Mouse (Mus musculus) spleen, postnatal 36 days (tissue): ENCODE measurements around the gene Tecpr2.

Source experiments
- DNase-seq, 2 experiments: peaks; one replicate each; pipeline ENCODE4 v3.0.0; 2022; ENCODE audit warnings: low spot score in 2 of 2, mixed read lengths in 1 of 2

The Tecpr2 gene

GRCm38 (mm10) chr12:110948082-110948909, 59.2 kb downstream of the Tecpr2 start:
- no peak for DNase-seq

GRCm38 (mm10) chr12:110948910-110949201, 59.8 kb downstream of the Tecpr2 start:
- no peak for DNase-seq

DNA sequence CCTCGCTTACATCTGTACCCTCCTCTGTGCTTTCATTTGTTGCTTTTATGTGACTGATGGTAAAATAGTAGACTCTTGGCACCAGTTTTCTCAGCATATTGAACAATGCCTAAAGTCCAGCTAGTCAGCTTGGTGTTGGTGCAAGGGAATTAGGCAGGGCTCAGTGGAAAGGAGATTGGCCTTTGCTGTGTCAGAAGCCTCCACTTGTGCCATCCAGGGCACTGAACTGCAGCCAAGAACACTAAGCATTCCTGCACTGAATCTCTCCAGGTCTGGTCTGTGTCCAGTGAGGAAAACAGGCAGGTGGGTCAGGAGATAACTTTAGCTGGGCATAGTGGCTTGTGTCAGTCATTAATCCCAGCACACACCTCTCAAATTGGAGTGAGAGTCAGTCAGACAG, 60.3 kb downstream of the Tecpr2 start:
- DNase-seq: no peak

- DNase-seq: peak; percentile 60 to 71
These were observed 61.1 kb downstream of the Tecpr2 start for GRCm38 (mm10) chr12:110950151-110950550.

DNA sequence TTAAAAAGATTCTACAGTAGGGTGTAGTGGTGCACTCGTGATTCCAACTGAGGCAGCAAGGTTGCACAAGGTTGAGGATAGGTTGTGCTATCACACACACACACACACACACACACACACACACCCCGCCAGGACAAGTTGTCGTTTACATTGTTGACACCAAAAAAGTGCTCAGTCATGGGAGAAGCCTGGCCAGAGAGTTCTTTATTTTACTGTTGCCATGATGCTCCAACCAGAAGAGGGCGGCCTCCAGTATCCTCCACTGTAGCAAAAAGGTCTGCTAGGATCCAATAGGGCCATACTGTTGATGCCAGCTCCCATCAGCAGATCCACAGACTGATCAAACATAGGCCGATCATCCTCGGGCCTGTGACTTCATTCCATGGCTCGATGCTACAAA, 62.2 kb downstream of the Tecpr2 start:
- peak in 1 of 2 experiments; percentile 29 for DNase-seq

GRCm38 (mm10) chr12:110952628-110953385, 63.7 kb downstream of the Tecpr2 start:
- no peak for DNase-seq

DNA sequence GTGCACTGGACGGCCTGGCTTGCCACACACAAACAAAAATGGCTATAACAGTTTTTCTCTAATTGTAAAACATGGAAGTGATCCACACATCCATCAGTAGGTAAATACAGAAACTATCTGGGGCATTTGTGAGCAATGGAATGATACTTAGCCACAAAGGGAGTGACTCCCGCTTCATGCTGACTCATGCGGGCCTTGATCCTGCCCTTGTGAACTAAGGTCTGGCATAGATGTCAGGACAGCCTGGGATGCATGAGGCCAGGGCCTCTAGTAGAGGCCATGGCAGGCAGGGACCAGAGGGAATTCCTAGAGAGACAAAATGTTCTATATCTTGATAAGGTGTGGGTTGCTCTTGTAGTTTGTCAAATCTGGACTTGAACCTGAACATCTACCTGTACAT, 64.4 kb downstream of the Tecpr2 start:
- no peak for DNase-seq

- no peak for DNase-seq
These were observed 64.8 kb downstream of the Tecpr2 start for GRCm38 (mm10) chr12:110953900-110954299.

- DNase-seq: no peak
These were observed 65.4 kb downstream of the Tecpr2 start for GRCm38 (mm10) chr12:110954351-110954991.

GRCm38 (mm10) chr12:110961973-110962372, 72.9 kb downstream of the Tecpr2 start:
- peak in 1 of 2 experiments; percentile 40 for DNase-seq

DNA sequence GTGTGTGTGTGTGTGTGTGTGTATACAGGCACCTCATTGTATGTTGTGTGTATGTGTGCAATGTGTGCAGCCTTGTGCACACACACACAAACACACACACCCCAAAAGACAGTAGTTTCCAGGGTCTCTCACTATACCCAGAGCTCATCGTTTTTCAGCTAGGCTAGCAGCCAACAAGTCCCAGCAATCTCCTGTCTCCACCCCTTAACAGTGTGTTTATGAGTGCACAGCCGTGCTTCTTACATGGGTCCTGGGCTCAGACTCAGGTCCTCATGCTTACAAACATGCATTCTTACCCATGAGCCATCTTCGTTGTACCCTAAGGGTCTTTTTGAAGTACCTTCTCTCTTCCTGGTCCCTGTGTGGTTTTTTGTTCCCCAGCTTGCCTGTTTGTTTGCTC, 76.4 kb downstream of the Tecpr2 start:
- DNase-seq: no peak

DNA sequence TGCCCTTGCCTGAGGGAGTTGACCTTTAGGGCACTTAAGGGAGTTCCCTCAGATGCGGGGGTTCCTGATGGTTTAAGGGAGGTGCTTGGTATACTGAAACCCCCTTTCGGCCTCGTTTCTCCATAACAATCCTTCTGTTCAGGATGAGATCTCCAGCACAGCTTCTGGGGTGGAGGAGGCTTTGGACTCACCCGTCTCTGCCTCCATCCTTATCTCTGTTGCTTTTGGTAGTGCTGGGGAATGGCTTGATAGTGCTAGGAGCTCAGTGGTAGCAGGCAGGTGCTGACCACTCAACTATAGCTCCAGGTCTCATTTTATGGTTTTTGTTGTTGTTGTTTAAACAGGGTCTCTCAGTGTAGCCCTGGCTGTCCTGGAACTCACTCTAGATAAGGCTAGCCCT, 77.0 kb downstream of the Tecpr2 start:
- DNase-seq: no peak

DNA sequence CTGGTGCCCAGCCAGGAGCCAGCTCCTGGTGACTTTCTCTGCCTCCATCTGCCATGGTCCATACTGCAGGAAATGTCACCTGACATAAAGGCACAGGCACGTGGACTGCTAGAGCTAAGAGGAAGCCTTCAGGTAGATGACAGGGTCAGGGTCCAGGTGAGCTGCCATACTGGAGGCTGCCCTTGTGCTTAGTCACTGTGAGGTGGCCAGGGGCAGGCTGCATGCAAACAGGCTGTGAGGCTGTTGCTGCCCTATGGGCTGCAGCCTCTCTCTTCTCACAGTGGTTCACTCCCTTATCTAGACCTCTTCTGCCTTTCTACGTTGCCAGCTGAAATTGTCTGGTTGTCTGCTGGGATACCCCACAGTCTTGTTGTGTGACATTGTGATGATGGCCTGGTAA, 78.1 kb downstream of the Tecpr2 start:
- no peak for DNase-seq

DNA sequence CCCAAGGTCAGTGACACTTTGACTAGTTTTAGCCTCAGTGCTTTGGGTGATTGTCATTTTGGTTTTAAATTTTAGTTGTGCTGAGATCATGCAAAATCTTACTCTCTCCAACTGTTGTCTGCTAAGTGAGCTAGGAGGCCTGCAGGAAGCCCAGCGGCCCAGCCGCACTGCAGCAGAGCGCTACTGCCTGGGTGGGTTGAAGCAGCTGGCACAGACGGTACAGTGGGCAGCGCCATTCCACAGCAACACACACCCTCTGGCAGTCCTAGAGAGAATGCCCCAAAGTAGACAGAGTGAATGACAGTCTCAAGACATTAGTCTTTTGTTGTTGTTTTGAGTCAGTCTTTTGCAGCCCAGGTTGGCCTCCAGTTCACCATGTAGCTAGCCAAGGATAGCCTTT, 81.3 kb downstream of the Tecpr2 start:
- no peak for DNase-seq

DNA sequence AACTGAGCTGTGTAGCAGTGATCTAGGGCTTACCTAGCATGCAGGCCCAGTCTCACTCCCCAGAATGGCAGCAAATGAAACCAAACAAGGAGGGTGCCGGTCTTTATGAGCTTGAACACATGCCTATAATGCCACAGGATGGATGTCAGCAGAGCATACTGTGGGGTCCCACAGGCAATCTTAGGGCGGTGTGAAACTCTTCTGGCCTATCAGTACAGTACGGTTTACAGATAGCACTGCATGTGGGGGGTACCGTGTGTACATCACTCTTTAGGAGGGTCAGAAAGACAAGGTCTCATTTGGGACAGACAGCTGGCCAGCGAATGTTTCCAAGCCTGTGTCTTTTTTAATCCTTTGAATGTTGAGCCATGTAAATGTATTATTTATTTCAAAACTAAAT, 82.9 kb downstream of the Tecpr2 start:
- DNase-seq: no peak

DNA sequence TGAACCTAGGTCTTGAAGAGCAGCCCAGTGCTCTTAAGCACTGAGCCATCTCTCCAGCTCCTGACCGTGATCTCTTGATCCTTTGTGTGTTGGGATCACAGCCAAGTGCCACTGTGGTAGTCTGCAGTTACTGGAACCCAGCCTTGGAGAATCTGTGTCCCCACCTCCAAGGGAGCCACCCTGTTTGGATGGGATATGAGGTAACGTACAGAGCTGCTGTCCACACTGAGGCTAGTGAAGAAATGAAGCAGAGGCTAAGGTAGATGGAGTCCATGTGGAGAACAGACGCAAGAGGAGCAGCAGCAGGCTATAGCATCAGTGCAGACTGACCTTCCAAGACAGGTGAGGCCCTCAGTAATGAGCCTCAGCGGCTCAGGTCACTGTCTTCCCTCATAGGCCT, 84.8 kb downstream of the Tecpr2 start:
- DNase-seq: no peak

DNA sequence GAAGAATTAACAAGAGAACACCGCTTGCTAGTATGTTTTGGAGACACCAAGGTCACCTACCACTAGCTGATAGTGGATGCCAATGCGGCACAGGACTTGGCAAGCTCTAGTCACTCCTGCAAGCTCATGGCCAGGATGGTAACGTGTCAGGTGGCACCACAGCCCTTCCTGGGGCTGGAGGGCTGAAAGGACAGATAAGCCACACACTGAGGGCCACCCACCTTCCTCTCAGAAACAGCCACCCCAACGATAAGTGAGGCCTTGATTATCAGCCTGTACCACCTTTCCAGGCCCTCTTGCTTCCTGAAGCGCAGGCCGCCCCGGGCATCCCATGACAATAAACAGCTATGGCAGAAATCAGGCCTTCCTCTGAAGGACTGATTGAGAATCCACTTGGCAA, 85.2 kb downstream of the Tecpr2 start:
- DNase-seq: peak; percentile 71 to 83

GRCm38 (mm10) chr12:110974726-110975125, 85.7 kb downstream of the Tecpr2 start:
- DNase-seq: peak in 1 of 2 experiments; percentile 18

- DNase-seq: no peak
These were observed 86.3 kb downstream of the Tecpr2 start for GRCm38 (mm10) chr12:110975385-110975784.

DNA sequence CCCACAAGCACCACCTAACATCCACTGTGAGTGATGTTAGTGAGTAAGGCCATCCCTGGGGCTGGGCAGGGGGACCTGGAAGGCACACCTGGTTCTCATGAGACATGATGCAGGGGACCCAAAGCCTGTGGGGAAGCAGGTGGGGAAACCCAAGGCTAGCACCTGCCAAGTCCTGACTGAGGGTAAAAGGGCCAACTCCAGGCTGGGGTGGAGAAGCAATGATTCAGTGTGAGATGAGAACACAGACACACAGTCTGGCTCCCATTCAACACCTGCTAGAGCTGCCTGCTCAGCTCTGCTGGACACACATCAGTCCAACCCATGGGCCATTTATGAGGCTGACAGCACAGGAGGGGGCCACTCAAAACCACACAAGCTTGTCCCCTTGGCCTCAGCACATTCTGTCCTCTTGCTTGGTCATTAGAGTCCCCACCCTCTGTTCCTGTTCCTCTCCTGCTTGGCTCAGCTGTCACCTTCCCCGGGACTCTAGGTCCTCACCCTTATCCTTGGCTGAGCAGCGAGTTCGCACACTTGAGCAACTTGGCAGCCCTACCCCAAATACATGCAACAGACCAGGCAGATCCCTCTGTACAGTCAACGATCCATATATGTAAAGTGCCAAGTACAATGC, 86.9 kb downstream of the Tecpr2 start:
- DNase-seq: no peak

DNA sequence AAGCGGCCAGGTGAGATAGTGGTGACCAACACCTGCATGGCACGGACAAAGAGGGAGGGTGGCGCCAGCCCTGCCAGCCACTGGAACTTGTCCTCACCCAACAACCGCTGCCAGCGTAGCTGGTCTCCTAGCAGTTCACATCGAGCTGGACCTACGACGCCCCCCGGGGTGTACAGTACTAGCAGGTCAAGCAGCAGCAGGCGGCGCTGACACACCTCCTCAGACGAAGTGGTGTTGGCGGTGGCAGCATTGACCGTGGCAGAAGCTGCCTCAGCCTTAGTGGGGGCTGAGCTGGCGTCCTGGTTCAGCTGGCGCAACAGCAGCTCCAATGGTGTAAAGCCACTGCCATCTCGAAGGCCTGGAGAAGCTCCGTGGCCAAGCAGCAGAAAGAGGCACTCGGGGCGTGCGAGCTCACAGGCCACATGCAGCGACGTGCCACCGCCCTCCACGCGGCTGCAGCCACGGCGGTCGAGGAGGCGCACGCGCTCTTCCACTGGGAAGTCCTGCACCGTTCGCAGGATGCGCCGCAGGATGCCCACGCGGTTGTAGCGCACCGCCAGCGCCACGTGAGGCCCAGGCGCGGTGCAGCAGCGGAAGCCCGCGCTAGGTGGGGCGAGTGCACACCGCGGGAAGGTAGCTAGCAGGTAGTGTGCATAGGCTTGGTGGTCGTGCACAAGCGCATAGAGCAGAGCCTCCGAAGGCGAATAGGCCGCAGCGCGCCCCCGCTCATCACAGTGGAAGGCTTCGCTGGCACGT, 87.7 kb downstream of the Tecpr2 start:
- no peak for DNase-seq

GRCm38 (mm10) chr12:110977345-110977733, 88.3 kb downstream of the Tecpr2 start:
- no peak for DNase-seq
